Mouse (Mus musculus) embryonic facial prominence, embryonic 12.5 days (tissue): ENCODE results near the gene Tle2. TPM values are rescaled to one million over a fixed set of nuclear protein-coding genes. Genes with fewer than 3 reads are reported as not detected.
A peak's percentile ranks its signal among the peaks of the same experiment; 100 is the strongest.

ENCODE experiments used
- ATAC-seq: fragments of 200-750 bp; cut with Nextera tagmentation; 2 replicates; pipeline ENCODE4 v1.8.0; 2017; ENCODE audit not compliant: insufficient number of reproducible peaks, insufficient read depth, low FRiP score, low TSS enrichment
- H3K27ac ChIP-seq: fragments of 300-500 bp; sonication (generic); 2 replicates; pipeline ENCODE4 v1.5.1; 2016; ENCODE audit warnings: mild to moderate bottlenecking
- H3K27me3 ChIP-seq: fragments of 300-500 bp; sonication (generic); 2 replicates; pipeline ENCODE4 v1.6.1; 2016; ENCODE audit warnings: mild to moderate bottlenecking, moderate library complexity
- H3K36me3 ChIP-seq: fragments of 300-500 bp; sonication (generic); 2 replicates; pipeline ENCODE4 v1.6.1; 2016; ENCODE audit warnings: mild to moderate bottlenecking
- H3K4me1 ChIP-seq: fragments of 300-500 bp; sonication (generic); 2 replicates; pipeline ENCODE4 v1.6.1; 2016
- H3K4me2 ChIP-seq: fragments of 300-500 bp; sonication (generic); replicated peaks from 2 replicates; pipeline ENCODE4 v1.6.1; 2016; ENCODE audit warnings: mild to moderate bottlenecking, moderate library complexity
- H3K4me3 ChIP-seq: fragments of 300-500 bp; sonication (generic); 2 replicates; pipeline ENCODE4 v1.5.1; 2016; ENCODE audit warnings: mild to moderate bottlenecking
- H3K9ac ChIP-seq: fragments of 300-500 bp; sonication (generic); 2 replicates; pipeline ENCODE4 v1.6.1; 2016; ENCODE audit warnings: mild to moderate bottlenecking, moderate library complexity
- H3K9me3 ChIP-seq: fragments of 300-500 bp; sonication (generic); 2 replicates; pipeline ENCODE4 v1.6.1; 2016; ENCODE audit warnings: mild to moderate bottlenecking, moderate library complexity
- whole genome bisulfite sequencing: fragments of 180-500 bp; shearing (Covaris S2); methylation state at CpG from one replicate; pipeline ENCODE4 v1.1.7; 2016; 5-methylcytosine and 5-hydroxymethylcytosine counted together
- polyA plus RNA-seq: library from polyadenylated mRNA; unstranded; fragments of >200 nt; fragmentation: Nextera tagmentation; extraction: Ambion mirVana; gene quantifications from 2 replicates; pipeline ENCODE4 v1.2.1, GENCODE M21; 2016

The Tle2 gene
- polyA plus RNA-seq, 1 experiment from 2014 or later: 59.2 TPM

DNA sequence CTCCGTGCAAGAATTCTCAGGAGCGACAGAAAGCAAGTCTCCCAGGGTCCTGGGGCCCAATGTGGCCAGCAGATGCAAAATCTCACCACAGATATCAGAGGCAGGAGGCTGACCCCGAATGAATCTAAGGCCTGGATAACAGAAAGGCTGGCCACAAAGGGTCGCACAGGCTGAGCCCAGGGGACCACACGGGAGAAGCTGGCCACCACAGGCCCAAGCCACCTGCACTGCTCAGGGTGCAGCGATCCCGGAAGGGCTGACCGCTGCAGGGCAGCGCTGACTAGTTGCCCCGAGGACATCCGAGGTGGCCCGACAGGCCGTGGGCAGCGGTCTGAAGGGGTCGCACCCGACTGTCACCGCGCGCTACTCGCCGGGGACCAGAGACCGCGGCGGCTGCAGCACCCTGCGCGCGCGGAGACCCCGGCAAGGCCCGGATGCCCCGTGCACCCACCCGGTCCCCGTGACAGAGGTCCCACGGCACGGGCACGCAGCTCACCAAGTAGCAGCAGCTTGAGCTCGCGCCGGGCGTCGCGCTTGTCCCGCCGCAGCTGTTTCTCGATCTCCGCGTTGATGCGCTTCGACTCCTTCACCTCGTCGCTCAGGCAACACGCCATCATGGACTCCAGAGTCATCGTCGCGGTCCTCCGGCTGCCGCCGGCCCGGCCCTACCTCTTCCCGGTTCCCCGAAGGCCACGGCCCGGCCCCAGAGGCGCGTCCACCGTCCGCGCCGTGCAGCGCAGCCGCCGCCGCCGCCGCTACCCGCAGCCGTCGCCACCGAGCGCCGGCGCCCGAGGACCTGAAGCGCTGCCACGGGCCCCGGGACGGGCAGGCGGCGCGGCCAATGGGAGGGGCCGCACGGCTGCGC, 29.8 kb upstream of the Tle2 start:
- no peaks in the 10 kb centered on the region for H3K9me3 ChIP-seq
- no peaks in the 10 kb centered on the region for H3K27me3 ChIP-seq
- no peak for ATAC-seq
- H3K4me2 ChIP-seq: peak overlapping the region; percentile 97
- peak overlapping the region; percentile 84 for H3K27ac ChIP-seq
- peak overlapping the region; percentile 96 for H3K9ac ChIP-seq
- H3K4me3 ChIP-seq: peak overlapping the region; percentile 96
- peaks cover 14% of the 10 kb centered on the region; the same call in 1 of the 2 replicates for H3K36me3 ChIP-seq
- H3K4me1 ChIP-seq: peaks cover 23% of the 10 kb centered on the region
- WGBS: under 1% methylated on average over 89 of the region's 93 CpGs

DNA sequence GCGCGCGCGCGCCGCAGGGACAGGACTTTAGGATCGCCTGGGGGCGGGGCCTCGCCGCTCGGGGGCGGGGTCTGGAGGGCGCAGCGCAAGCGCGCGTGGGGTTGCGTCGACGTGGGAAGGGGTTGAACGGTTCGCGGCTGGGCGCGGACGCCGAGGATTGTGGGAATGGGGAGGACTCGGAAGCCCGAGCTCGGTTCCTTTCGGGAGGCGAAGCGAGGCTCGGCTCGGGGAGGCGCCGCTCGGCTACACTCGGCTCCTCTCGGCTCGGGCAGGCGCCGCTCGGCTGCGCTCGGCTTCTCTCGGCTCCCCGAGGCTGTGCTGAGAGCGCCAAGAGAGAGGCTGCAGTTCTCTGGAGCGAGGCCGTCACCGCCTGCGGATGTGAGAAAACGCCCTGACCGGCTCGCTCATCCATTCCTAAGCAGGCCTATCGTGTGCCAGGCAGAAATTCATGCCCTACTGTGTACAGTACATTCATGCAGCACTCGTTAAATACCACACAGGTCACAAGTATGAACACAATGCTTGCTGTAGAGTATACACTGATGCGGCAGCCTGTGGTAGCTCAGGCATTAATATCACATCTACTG, 29.1 kb upstream of the Tle2 start, which contains the start of gene Gna11:
TSS of gene Gna11 (minus strand) at position 30 of the 587 bp plus-strand sequence.
- Histone ChIP-seq H3K27me3 (no peaks in the 10 kb centered on the region), H3K9me3 (no peaks in the 10 kb centered on the region), H3K4me3 (peak within 1 kb of the TSS; percentile 96), H3K4me2 (peak within 1 kb of the TSS; percentile 97), H3K36me3 (peaks cover 6% of the 10 kb centered on the region; the same call in 1 of the 2 replicates), H3K9ac (peak within 1 kb of the TSS; percentile 96), H3K27ac (peak within 1 kb of the TSS; percentile 84), H3K4me1 (peaks cover 23% of the 10 kb centered on the region)
- under 1% methylated on average over 59 of the region's 59 CpGs for WGBS
- peak; percentile 95 for ATAC-seq

- no peak overlapping the region for H3K27ac ChIP-seq
- no peaks in the 10 kb centered on the region for H3K27me3 ChIP-seq
- 85% methylated on average over 5 of the region's 5 CpGs for WGBS
- H3K36me3 ChIP-seq: 0 out of 2 replicates have a peak, but pooled peaks cover 6% of the 10 kb centered on the region
- no peak overlapping the region for H3K9ac ChIP-seq
- ATAC-seq: no peak
- H3K9me3 ChIP-seq: no peaks in the 10 kb centered on the region
- H3K4me3 ChIP-seq: no peak overlapping the region
- peaks cover 21% of the 10 kb centered on the region for H3K4me1 ChIP-seq
- no peak overlapping the region for H3K4me2 ChIP-seq
These were observed 28.0 kb upstream of the Tle2 start for GRCm38 (mm10) chr10:81546332-81546731.

GRCm38 (mm10) chr10:81546788-81547571, 27.4 kb upstream of the Tle2 start:
- Histone ChIP-seq H3K9ac (0 out of 2 replicates have a peak overlapping the region, but pooled peaks have one; percentile 29), H3K9me3 (no peaks in the 10 kb centered on the region), H3K27me3 (no peaks in the 10 kb centered on the region), H3K4me1 (peaks cover 24% of the 10 kb centered on the region), H3K27ac (no peak overlapping the region), H3K4me3 (no peak overlapping the region), H3K4me2 (no peak overlapping the region; the same call in 1 of the 2 replicates), H3K36me3 (0 out of 2 replicates have a peak, but pooled peaks cover 6% of the 10 kb centered on the region)
- 90% methylated on average over 13 of the region's 13 CpGs for WGBS
- ATAC-seq: no peak

GRCm38 (mm10) chr10:81548944-81549343, 25.4 kb upstream of the Tle2 start:
- Histone ChIP-seq H3K4me1 (peaks cover 8% of the 10 kb centered on the region), H3K9ac (no peak overlapping the region), H3K27me3 (no peaks in the 10 kb centered on the region), H3K4me3 (no peak overlapping the region), H3K9me3 (no peaks in the 10 kb centered on the region), H3K4me2 (no peak overlapping the region), H3K36me3 (no peaks in the 10 kb centered on the region), H3K27ac (no peak overlapping the region)
- whole genome bisulfite sequencing: 63% methylated on average over 5 of the region's 5 CpGs
- ATAC-seq: no peak

DNA sequence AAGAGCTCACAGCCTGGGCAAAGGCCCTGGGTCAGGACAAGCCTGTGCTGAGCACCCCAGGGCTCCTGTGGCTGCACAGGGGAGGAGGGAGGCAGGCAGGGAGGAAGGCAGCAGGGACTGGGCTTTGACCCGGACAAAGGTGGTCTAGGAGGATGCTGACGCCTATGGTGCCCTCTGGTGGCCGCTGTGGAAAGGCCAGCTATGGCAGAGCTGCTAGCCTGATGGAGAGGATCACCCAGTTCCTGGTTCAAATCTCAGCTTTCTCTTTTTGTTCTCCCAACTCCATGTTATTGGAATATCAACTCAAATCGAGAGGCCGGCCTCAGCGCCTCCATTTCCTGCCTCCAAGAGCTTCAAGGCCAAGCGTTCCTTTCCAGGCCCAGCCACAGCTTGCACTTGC, 24.1 kb upstream of the Tle2 start:
- no peaks in the 10 kb centered on the region for H3K27me3 ChIP-seq
- no peaks in the 10 kb centered on the region for H3K9me3 ChIP-seq
- no peaks in the 10 kb centered on the region for H3K36me3 ChIP-seq
- WGBS: 10% methylated on average over 7 of the region's 7 CpGs
- no peak overlapping the region for H3K4me3 ChIP-seq
- peaks cover 4% of the 10 kb centered on the region; the same call in 1 of the 2 replicates for H3K4me1 ChIP-seq
- H3K4me2 ChIP-seq: no peak overlapping the region
- no peak overlapping the region for H3K27ac ChIP-seq
- H3K9ac ChIP-seq: no peak overlapping the region
- ATAC-seq: no peak

GRCm38 (mm10) chr10:81551597-81552102, 22.7 kb upstream of the Tle2 start:
- no peak overlapping the region for H3K4me2 ChIP-seq
- peaks cover 4% of the 10 kb centered on the region; the same call in 1 of the 2 replicates for H3K4me1 ChIP-seq
- 0 out of 2 replicates have a peak overlapping the region, but pooled peaks have one; percentile 12 for H3K27ac ChIP-seq
- no peaks in the 10 kb centered on the region for H3K36me3 ChIP-seq
- no peak overlapping the region for H3K4me3 ChIP-seq
- no peak overlapping the region for H3K9ac ChIP-seq
- H3K27me3 ChIP-seq: no peaks in the 10 kb centered on the region
- WGBS: 5% methylated on average over 12 of the region's 12 CpGs
- H3K9me3 ChIP-seq: no peaks in the 10 kb centered on the region
- ATAC-seq: peak; percentile 78; the same call in 1 of the 2 replicates

GRCm38 (mm10) chr10:81553232-81553631, 21.1 kb upstream of the Tle2 start:
- Histone ChIP-seq H3K27ac (no peak overlapping the region), H3K27me3 (no peaks in the 10 kb centered on the region), H3K4me2 (no peak overlapping the region), H3K9me3 (no peaks in the 10 kb centered on the region), H3K4me1 (peaks cover 4% of the 10 kb centered on the region; the same call in 1 of the 2 replicates), H3K36me3 (no peaks in the 10 kb centered on the region), H3K9ac (no peak overlapping the region), H3K4me3 (no peak overlapping the region)
- 89% methylated on average over 5 of the region's 5 CpGs for WGBS
- no peak for ATAC-seq

GRCm38 (mm10) chr10:81553807-81554755, 20.3 kb upstream of the Tle2 start:
- Histone ChIP-seq H3K9ac (no peak overlapping the region), H3K4me1 (peaks cover 7% of the 10 kb centered on the region; the same call in 1 of the 2 replicates), H3K4me2 (no peak overlapping the region), H3K27ac (no peak overlapping the region), H3K36me3 (no peaks in the 10 kb centered on the region), H3K27me3 (no peaks in the 10 kb centered on the region), H3K4me3 (no peak overlapping the region), H3K9me3 (no peaks in the 10 kb centered on the region)
- 72% methylated on average over 6 of the region's 6 CpGs for WGBS
- ATAC-seq: no peak

DNA sequence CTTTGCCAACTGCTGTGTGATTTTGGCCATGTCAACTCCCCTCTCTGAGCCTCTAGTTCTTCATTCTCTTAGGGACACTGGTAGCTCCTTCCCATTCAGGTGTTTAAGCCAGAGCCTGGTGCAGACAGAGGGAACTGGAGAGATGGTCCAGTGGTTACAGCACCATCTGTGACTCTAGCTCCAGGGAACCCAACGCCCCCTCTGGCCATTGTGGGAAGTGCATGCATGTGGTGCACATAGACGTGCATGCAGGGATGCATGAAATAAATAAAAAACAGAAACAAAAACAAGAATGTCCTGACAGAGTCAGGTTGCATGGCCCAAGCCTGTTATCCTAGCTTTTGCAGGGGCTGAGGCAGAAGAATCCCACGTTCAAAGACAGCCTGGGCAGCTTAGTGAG, 18.1 kb upstream of the Tle2 start:
- Histone ChIP-seq H3K27ac (no peak overlapping the region), H3K4me2 (no peak overlapping the region), H3K36me3 (0 out of 2 replicates have a peak, but pooled peaks cover 1% of the 10 kb centered on the region), H3K9ac (no peak overlapping the region), H3K27me3 (no peaks in the 10 kb centered on the region), H3K9me3 (no peaks in the 10 kb centered on the region), H3K4me1 (peaks cover 16% of the 10 kb centered on the region), H3K4me3 (no peak overlapping the region)
- 78% methylated on average over 3 of the region's 3 CpGs for WGBS
- ATAC-seq: no peak
